Comparison of ENCODE assay signal across 7 mouse cellular contexts in genomic region chr11:5098035-5098735, GRCm38 (mm10). TPM values are rescaled to one million over a fixed set of nuclear protein-coding genes. Genes with fewer than 3 reads are reported as not detected.
DNase-seq lines count a peak whose midpoint lies in the region; ATAC-seq and TF ChIP-seq lines count a peak whose summit lies in the region.

No protein-coding gene starts in this region.

- no peaks in the 10 kb centered on the region for H3K9me3 ChIP-seq in MEL (replicated peaks; ENCODE audit: insufficient read depth, low read length)
- H3K9me3 ChIP-seq in embryonic facial prominence, embryonic 15.5 days (replicated peaks): no peaks in the 10 kb centered on the region

- TF ChIP-seq EP300 in MEL (IDR thresholded peaks at IDR 0.05; ENCODE audit: low read depth in 1 of 2, low read length in 2 of 2): no peak

- DNase-seq in MEL (ENCODE audit: low read depth, low spot score): peak; percentile 90
- peak; percentile 42 for DNase-seq in adrenal gland, postnatal 25 days
- DNase-seq in heart, postnatal 4 days: peak; percentile 40
- peak; percentile 61 to 62 for DNase-seq in layer of hippocampus, adult 8-10 months (ENCODE audit: low spot score in 2 of 2)
- DNase-seq in lung, postnatal 14 days: peak; percentile 35
- peak; percentile 50 to 62 for DNase-seq in right cerebral cortex, postnatal 36 days (ENCODE audit: low spot score in 2 of 2)

- peak; percentile 2; the same call in 1 of the 2 replicates for ATAC-seq in embryonic facial prominence, embryonic 15.5 days (ENCODE audit: insufficient number of reproducible peaks, low FRiP score, low TSS enrichment, low read depth)

- H3K4me3 ChIP-seq in MEL (ENCODE audit: control insufficient read depth in 1 of 2, insufficient read depth in 1 of 2, low read depth in 2 of 2, low read length in 2 of 2): peak overlapping the region; percentile 90 to 94
- H3K4me3 ChIP-seq in embryonic facial prominence, embryonic 15.5 days (replicated peaks): peak overlapping the region; percentile 67

- H3K36me3 ChIP-seq in MEL (ENCODE audit: control insufficient read depth in 1 of 2, insufficient read depth in 2 of 2, low read length in 2 of 2): peaks cover 21 to 63% of the 10 kb centered on the region in 2 experiments
- H3K36me3 ChIP-seq in embryonic facial prominence, embryonic 15.5 days: 0 out of 2 replicates have a peak, but pooled peaks cover 8% of the 10 kb centered on the region

- H3K79me2 ChIP-seq in MEL (ENCODE audit: control insufficient read depth, insufficient read depth, low read length, poor library complexity): peaks cover 81% of the 10 kb centered on the region

- peak overlapping the region; percentile 99 for H3K9ac ChIP-seq in MEL (ENCODE audit: control insufficient read depth, low read depth, low read length, poor library complexity, severe bottlenecking)
- peak overlapping the region; percentile 84 for H3K9ac ChIP-seq in embryonic facial prominence, embryonic 15.5 days

- no peak for TF ChIP-seq RAD21 in MEL (IDR thresholded peaks at IDR 0.05; ENCODE audit: low read depth, low read length)

- H3K4me1 ChIP-seq in MEL (ENCODE audit: control insufficient read depth in 1 of 2, insufficient read depth in 2 of 2, low read length in 2 of 2): peaks cover 21 to 37% of the 10 kb centered on the region in 2 experiments
- H3K4me1 ChIP-seq in embryonic facial prominence, embryonic 15.5 days: peaks cover 33% of the 10 kb centered on the region

- peak overlapping the region; percentile 97 for H3K27ac ChIP-seq in MEL (ENCODE audit: control insufficient read depth, low read depth, low read length)
- peak overlapping the region; percentile 99 for H3K27ac ChIP-seq in embryonic facial prominence, embryonic 15.5 days (replicated peaks)

- WGBS in embryonic facial prominence, embryonic 15.5 days: 0% methylated on average over 44 of the region's 44 CpGs

- TF ChIP-seq CTCF in MEL (IDR thresholded peaks at IDR 0.05 in 2 of 3, conservative IDR thresholded peaks at IDR 0.05 in 1 of 3; ENCODE audit: control insufficient read depth in 1 of 3, insufficient read depth in 1 of 3, low read depth in 2 of 3, low read length in 3 of 3, poor library complexity in 1 of 3, severe bottlenecking in 1 of 3): no peak

- TF ChIP-seq POLR2A in MEL (IDR thresholded peaks at IDR 0.05; ENCODE audit: control insufficient read depth in 1 of 2, insufficient read depth in 1 of 2, low read depth in 1 of 2, low read length in 2 of 2, poor library complexity in 1 of 2): peak in 1 of 2 experiments; percentile 69

- H3K4me2 ChIP-seq in embryonic facial prominence, embryonic 15.5 days (replicated peaks): peak overlapping the region; percentile 56

- H3K27me3 ChIP-seq in MEL (ENCODE audit: control insufficient read depth in 1 of 2, insufficient read depth in 2 of 2, low read length in 2 of 2): no peaks in the 10 kb centered on the region
- H3K27me3 ChIP-seq in embryonic facial prominence, embryonic 15.5 days: no peaks in the 10 kb centered on the region

TF ChIP-seq in MEL, 35 proteins besides CTCF, POLR2A, EP300 and RAD21:
- TF ChIP-seq ZMIZ1 (IDR thresholded peaks at IDR 0.05; ENCODE audit: low read depth, low read length) (peak; percentile 84), TBP (IDR thresholded peaks at IDR 0.05; ENCODE audit: low read depth, low read length) (peak; percentile 91), MYC (IDR thresholded peaks at IDR 0.05; ENCODE audit: low read depth, low read length) (peak; percentile 46; the same call in 1 of the 2 replicates), ELF1 (IDR thresholded peaks at IDR 0.05; ENCODE audit: low read depth, low read length) (no peak), UBTF (IDR thresholded peaks at IDR 0.05; ENCODE audit: borderline replicate concordance, insufficient read depth, low read depth, low read length) (peak; percentile 44; the same call in 1 of the 2 replicates), TAL1 (IDR thresholded peaks at IDR 0.05; ENCODE audit: low read length) (no peak), NELFE (IDR thresholded peaks at IDR 0.05; ENCODE audit: low read depth, low read length) (peak; percentile 74), ETS1 (IDR thresholded peaks at IDR 0.05; ENCODE audit: low read depth, low read length) (no peak), NRF1 (IDR thresholded peaks at IDR 0.05; ENCODE audit: insufficient read depth, low read depth, low read length, poor library complexity, severe bottlenecking) (no peak), CHD1 (IDR thresholded peaks at IDR 0.05; ENCODE audit: low read depth, low read length) (peak; percentile 24; the same call in 1 of the 2 replicates), KAT2A (conservative IDR thresholded peaks at IDR 0.05; ENCODE audit: low read depth, low read length) (no peak), GABPA (IDR thresholded peaks at IDR 0.05; ENCODE audit: low read depth, low read length) (no peak), POLR2AphosphoS2 (IDR thresholded peaks at IDR 0.05; ENCODE audit: low read length) (peak; percentile 59; the same call in 1 of the 2 replicates)

RNA-seq across cellular contexts. Expression of gene Rhbdd3, which starts 0.5 kb away (rescaled TPM):
- 35.9 TPM in 2 replicates for total RNA-seq in MEL (2012; rRNA removed)
- 10 to 100 TPM in 1 of 2 experiments, not detected in 1; 55.7 TPM for polyA plus RNA-seq in MEL (2012; ENCODE audit: insufficient read depth in 1 of 2, insufficient read length in 2 of 2, low read depth in 1 of 2, low replicate concordance in 2 of 2, missing spikeins in 1 of 2)
- 18.8 and 27.9 TPM in 2 replicates for total RNA-seq in adrenal gland, postnatal 25 days (2021)
- 28.8 and 29.4 TPM in 2 replicates for polyA plus RNA-seq in embryonic facial prominence, embryonic 15.5 days (2015; fragmentation: Nextera tagmentation; extraction: Ambion mirVana)
- total RNA-seq in heart, postnatal 4 days (2021): 10 to 100 TPM; 19.4 to 20.6 TPM
- total RNA-seq in layer of hippocampus, adult 8-10 months (2022): 10 to 100 TPM; 22.1 to 26.4 (median 24.2) TPM

RNA-seq across cellular contexts. Expression of gene Ewsr1, which starts 0.9 kb away (rescaled TPM):
- 435 and 452 TPM in 2 replicates for total RNA-seq in MEL (2012; rRNA removed)
- 1,000 to 10,000 TPM in 1 of 2 experiments, 100 to 1,000 TPM in 1; 570 to 1,336 TPM for polyA plus RNA-seq in MEL (2012; ENCODE audit: insufficient read depth in 1 of 2, insufficient read length in 2 of 2, low read depth in 1 of 2, low replicate concordance in 2 of 2, missing spikeins in 1 of 2)
- 361 and 374 TPM in 2 replicates for total RNA-seq in adrenal gland, postnatal 25 days (2021)
- polyA plus RNA-seq in embryonic facial prominence, embryonic 15.5 days (2015; fragmentation: Nextera tagmentation; extraction: Ambion mirVana): 691 and 729 TPM in 2 replicates
- total RNA-seq in heart, postnatal 4 days (2021): 100 to 1,000 TPM; 247 to 254 TPM
- 100 to 1,000 TPM; 333 to 412 (median 383) TPM for total RNA-seq in layer of hippocampus, adult 8-10 months (2022)

RNA-seq across cellular contexts. Expression of gene Gas2l1, which starts 33.1 kb away (rescaled TPM):
- 41.1 and 43.9 TPM in 2 replicates for total RNA-seq in MEL (2012; rRNA removed)
- 10 to 100 TPM in 1 of 2 experiments, not detected in 1; 89.0 TPM for polyA plus RNA-seq in MEL (2012; ENCODE audit: insufficient read depth in 1 of 2, insufficient read length in 2 of 2, low read depth in 1 of 2, low replicate concordance in 2 of 2, missing spikeins in 1 of 2)
- total RNA-seq in adrenal gland, postnatal 25 days (2021): 42.4 and 46.1 TPM in 2 replicates
- 39.0 and 43.3 TPM in 2 replicates for polyA plus RNA-seq in embryonic facial prominence, embryonic 15.5 days (2015; fragmentation: Nextera tagmentation; extraction: Ambion mirVana)
- 10 to 100 TPM; 20.3 to 22.1 TPM for total RNA-seq in heart, postnatal 4 days (2021)
- 10 to 100 TPM; 81.4 to 91.4 (median 86.0) TPM for total RNA-seq in layer of hippocampus, adult 8-10 months (2022)

RNA-seq across cellular contexts. Expression of gene Rasl10a, which starts 40.3 kb away (rescaled TPM):
- total RNA-seq in MEL (2012; rRNA removed): 0.23 TPM in 1 of 2 replicates, not detected in the other
- 1 to 10 TPM in 1 of 2 experiments, not detected in 1; 1.3 TPM for polyA plus RNA-seq in MEL (2012; ENCODE audit: insufficient read depth in 1 of 2, insufficient read length in 2 of 2, low read depth in 1 of 2, low replicate concordance in 2 of 2, missing spikeins in 1 of 2)
- total RNA-seq in adrenal gland, postnatal 25 days (2021): 0.39 TPM in 1 of 2 replicates, not detected in the other
- 4.1 TPM in 2 replicates for polyA plus RNA-seq in embryonic facial prominence, embryonic 15.5 days (2015; fragmentation: Nextera tagmentation; extraction: Ambion mirVana)
- 1 to 10 TPM in 1 of 2 experiments, under 1 TPM in 1; 0.41 to 1.0 TPM for total RNA-seq in heart, postnatal 4 days (2021)
- total RNA-seq in layer of hippocampus, adult 8-10 months (2022): 10 to 100 TPM; 48.3 to 100.0 (median 69.5) TPM

RNA-seq across cellular contexts. Expression of gene Emid1, which starts 53.9 kb away (rescaled TPM):
- 0.15 TPM in 1 of 2 replicates, not detected in the other for total RNA-seq in MEL (2012; rRNA removed)
- polyA plus RNA-seq in MEL (2012; ENCODE audit: insufficient read depth in 1 of 2, insufficient read length in 2 of 2, low read depth in 1 of 2, low replicate concordance in 2 of 2, missing spikeins in 1 of 2): under 1 TPM in 1 of 2 experiments, not detected in 1; 0.10 TPM
- total RNA-seq in adrenal gland, postnatal 25 days (2021): 5.9 and 9.4 TPM in 2 replicates
- polyA plus RNA-seq in embryonic facial prominence, embryonic 15.5 days (2015; fragmentation: Nextera tagmentation; extraction: Ambion mirVana): 64.0 and 67.1 TPM in 2 replicates
- total RNA-seq in heart, postnatal 4 days (2021): 1 to 10 TPM; 4.4 to 4.7 TPM
- 1 to 10 TPM; 3.7 to 6.5 (median 5.2) TPM for total RNA-seq in layer of hippocampus, adult 8-10 months (2022)

Comparison
In these comparisons a context has a peak if more than half of its experiments do, and no peak if none do; other contexts are left out.
1. Peak in every context shown above with its lines: DNase-seq, ATAC-seq, H3K4me3 ChIP-seq and H3K27ac ChIP-seq.
2. DNase-seq: peak in every context shown above with its lines; median percentile 90 in MEL; 62 in layer of hippocampus, adult 8-10 months; 56 in right cerebral cortex, postnatal 36 days; 42 in adrenal gland, postnatal 25 days; 40 in heart, postnatal 4 days; 35 in lung, postnatal 14 days.